Mouse (Mus musculus) thymus, postnatal 25 days (tissue): ENCODE measurements around the gene Gm11938.
"Not testable (repeated sequence)": the region's sequence is repeated elsewhere in the genome, so short reads cannot be mapped to it uniquely, and the experiment has no call there.

ENCODE experiments used
- DNase-seq: peaks from one replicate; pipeline ENCODE4 v3.0.0; 2022

Gm11938 gene

DNA sequence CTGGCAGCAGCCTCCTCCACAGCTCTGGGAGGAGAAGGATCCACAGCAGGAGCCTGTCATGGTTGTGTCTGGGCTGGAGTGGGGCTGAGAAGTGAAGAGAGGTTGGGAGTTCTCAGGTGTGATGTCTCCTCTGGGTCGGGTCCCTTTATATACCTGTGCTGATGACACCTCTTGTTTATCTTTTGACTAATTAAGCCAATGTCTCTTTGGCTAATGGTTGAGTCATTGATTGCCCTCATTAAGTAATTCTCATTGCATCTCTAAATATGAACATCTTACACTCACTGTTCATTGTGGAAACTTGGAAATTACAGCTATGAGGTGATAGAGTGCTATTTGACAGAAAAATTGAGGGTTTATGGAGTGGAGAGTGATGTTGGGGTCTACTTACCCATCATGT is at the start of gene Gm11938:
TSS of gene Gm11938 (minus strand) at position 101 of the 400 bp plus-strand sequence.
- not testable (repeated sequence) for DNase-seq

DNA sequence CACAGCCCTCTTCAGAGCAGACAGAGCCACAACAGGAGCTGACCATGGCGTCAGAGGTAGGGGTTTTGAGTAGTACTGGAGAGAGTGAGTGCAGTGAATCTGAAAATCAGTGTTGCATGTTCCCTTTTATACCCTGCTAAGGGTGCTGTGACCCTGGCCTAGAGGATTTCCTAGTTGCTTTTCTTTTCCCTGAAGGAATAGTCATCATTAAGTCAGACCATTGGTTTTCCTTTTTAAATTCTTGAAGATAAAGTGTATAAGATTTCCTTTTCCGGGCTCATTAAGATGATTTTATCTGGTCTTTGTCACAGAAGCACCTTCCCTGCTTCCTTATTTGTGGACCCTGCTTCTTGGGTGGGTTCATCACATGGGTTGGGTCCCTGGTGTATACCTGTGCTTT is 47.0 kb upstream of the Gm11938 start, which contains the start of gene Gm11555:
TSS of gene Gm11555 (minus strand) at position 101 of the 400 bp plus-strand sequence.
- DNase-seq: no peak

DNA sequence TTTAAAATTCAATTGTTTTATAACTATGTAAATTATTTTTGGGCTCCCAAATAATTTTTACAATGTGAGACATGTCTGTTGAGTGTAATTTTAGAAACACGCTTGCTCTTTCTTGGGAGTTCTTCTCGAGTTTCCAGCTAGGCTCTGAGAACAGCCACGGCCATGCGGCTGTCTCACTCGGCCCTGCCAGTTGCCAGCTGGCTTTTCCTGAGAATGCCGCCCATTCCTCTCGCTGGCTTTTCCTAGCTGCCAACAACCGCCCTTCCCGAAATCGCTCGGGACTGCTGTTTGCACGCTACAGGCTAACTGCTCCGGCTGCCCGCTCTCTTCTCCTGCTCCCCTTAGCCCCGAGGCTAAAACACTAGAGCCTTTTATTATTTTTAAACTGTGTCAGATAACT is 43.3 kb upstream of the Gm11938 start:
- DNase-seq: no peak

DNA sequence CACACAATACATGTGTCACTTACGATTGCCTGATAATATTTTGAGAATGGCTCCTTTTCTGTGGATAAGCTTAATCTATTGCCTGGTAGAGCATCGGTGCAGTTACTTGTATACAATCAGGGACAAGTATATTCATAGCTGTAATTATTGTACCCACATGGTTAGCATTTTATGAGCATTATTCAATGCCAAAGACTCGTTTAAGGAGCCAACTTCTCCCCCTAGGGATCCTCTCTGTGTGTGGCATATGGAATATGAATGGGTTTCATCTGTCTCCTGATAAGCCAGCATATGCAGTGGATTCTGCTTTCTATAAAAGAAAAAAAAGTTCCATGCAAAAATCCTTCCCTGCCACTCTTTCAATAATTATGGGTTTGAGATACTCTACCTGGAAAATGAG is 41.2 kb upstream of the Gm11938 start:
- no peak for DNase-seq

DNA sequence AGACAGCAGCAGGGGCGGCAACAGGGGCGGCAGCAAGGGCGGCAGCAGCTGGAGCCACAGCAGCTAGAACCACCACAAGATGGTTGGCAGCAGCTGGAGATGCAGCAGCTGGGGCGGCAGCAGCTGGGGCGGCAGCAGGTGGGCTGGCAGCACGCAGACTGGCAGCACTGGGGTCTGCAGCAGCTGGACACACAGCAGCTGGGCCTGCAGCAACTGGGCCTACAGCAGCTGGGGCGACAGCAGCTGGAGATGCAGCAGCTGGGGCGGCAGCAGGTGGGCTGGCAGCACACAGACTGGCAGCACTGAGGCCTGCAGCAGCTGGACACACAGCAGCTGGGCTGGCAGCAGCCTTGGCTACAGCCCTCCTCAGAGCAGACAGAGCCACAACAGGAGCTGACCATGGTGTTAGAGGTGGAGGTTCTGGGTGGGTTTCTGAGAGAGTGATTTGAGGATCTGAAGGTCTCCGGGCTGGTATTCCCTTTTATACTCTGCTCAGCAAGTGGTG is 40.6 kb upstream of the Gm11938 start, which contains the start of gene Krtap4-7:
TSS of gene Krtap4-7 (minus strand) at position 455 of the 505 bp plus-strand sequence.
- DNase-seq: not testable (repeated sequence)

DNA sequence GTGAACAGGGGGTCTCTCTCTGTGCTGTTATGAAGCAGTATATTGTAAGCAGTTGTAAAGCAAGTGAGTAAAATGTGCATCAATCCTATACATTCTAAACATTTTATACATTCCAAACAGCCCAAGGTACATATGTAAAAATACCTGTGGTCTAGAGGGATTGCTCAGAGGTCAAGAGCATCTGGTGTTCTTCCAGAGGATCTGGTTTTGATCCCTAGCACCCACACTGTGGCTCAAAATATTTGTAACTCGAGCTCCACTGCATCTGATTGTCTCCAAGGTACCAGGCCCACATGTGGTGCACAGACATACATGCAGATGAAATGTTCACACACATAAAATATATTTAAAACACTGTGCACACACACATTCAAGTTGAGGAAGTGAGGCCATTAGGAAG is 37.8 kb upstream of the Gm11938 start:
- no peak for DNase-seq

DNA sequence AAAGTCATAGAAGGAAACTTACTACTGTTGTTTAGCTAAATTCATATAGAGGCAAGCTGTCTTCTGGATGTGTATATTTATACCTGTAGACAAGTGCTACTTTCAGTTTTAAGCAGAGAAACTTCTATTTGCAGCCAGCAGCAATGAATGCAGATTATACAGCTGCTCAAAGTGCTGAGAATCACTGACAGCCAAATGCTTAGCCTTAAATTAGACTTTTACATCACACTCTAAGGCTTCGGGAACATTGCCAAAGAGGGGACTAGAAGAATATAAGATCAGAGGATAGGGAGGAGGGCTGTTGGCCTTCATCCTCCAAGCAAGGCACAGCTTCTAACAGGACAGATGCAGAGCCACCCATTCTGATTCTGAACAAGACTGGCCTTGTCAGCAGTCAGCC is 34.0 kb upstream of the Gm11938 start:
- DNase-seq: no peak

DNA sequence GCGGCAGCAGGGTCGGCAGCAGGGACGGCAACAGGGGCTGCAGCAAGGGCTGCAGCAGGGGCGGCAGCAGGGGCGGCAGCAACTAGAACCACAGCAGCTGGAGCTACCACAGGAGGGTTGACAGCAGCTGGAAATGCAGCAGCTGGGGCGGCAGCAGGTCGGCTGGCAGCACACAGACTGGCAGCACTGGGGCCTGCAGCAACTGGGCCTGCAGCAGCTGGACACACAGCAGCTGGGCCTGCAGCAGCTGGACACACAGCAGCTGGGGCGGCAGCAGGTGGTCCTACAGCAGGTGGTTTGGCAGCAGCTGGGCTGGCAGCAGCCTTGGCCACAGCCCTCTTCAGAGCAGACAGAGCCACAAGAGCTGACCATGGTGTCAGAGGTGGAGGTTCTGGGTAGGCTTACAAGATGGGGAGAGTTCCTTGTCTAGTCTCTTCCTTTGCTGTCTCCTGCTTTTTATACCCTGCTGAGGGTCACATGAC is 31.6 kb upstream of the Gm11938 start, which contains the start of gene Krtap4-2:
TSS of gene Krtap4-2 (minus strand) at position 432 of the 482 bp plus-strand sequence.
- DNase-seq: no peak

DNA sequence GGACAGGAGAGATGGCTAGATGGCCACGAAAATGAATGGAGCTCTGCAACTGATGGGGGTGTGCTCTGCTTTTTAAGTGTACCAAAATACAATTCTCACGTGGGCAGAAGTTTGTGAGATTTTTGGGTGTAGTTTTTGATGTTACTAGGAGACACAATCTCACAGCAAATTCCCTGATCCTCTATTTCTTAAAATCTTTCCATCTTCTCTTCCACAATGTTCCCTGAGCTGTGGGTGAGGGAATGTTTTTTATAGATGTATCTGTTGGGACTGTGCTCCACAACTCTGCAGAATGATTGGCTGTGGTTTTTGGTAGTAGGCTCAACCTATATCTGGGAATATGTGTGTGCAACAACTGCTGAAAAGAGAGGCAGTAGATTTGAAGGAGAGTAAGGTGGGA is 30.2 kb upstream of the Gm11938 start:
- DNase-seq: no peak

DNA sequence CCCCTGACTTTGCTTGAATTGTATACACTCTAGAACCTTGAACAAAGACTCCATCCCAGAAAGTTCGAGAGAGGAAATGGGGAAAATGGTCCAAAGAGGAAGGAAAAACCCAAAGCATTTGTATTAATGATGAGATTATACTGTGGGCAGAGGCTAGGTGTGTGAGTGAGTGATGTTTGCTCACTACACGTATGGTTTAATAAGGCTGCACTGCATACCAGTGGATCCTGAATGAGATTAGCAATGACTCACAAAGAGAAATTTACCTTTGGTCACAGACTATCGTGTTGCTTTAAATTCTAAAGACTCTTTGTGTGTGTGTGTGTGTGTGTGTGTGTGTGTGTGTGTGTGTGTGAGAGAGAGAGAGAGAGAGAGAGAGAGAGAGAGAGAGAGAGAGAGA is 27.8 kb upstream of the Gm11938 start:
- DNase-seq: no peak

DNA sequence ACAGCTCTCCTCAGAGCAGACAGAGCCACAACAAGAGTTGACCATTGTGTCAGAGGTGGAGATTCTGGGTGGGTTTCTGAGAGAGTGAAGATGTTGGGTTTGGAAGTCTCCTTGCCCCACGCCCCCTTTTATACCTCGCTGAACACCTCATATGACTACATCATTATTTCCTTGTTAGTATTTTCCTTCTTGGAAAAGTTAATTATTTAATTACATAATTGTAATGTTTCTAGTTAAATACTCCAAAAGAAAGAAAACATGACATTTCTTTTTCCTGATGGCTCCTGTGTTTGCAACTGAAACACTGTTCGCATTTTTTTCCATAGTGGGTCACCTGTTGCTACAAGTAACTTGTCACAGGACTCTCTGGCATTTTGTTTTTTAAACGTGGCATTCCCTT is 25.0 kb upstream of the Gm11938 start, which contains the start of gene Krtap4-1:
TSS of gene Krtap4-1 (minus strand) at position 101 of the 400 bp plus-strand sequence.
- no peak for DNase-seq

DNA sequence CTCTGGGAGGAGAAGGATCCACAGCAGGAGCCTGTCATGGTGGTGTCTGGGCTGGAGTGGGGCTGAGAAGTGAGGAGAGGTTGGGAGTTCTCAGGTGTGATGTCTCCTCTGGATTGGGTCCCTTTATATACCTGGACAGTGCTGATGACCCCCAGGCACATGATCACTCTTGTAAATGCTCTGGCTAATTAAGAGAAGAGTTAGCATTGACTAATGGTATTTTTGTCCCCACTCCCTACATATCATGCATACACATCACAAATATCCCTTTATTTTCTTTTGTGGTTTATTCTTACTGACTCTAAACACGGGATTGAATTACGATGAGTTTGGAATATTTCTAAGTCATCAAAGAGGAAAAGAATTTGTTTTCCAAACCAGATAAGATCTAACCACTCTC is 17.2 kb upstream of the Gm11938 start, which contains the start of gene Gm11562:
TSS of gene Gm11562 (minus strand) at position 101 of the 400 bp plus-strand sequence.
- no peak for DNase-seq

DNA sequence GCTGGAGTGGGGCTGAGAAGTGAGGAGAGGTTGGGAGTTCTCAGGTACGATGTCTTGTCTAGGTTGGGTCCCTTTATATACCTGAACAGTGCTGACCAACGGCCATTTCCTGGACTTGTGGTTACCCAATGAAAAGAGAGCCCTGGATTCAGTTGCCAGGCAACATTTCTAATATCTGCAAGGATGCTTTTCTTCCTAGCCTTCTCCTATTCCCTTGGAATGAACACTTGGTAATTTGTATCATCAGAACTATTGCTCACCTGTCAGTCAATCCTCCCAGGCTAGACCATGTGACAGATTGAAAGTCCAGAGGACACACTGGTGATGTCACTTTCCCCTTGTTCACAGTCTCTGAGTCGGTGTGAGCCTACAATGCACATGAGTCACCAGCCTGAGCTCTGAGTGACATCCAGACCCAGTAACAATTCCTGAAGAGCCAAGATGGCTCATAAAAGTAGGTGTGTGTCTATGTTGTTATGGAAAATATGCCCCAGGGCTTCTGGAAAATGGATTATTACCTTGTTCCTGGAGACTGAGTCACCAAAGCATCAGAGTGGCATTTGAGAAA is 11.8 kb upstream of the Gm11938 start, which contains the start of gene Krtap2-4:
TSS of gene Krtap2-4 (minus strand) at position 51 of the 568 bp plus-strand sequence.
- DNase-seq: no peak

DNA sequence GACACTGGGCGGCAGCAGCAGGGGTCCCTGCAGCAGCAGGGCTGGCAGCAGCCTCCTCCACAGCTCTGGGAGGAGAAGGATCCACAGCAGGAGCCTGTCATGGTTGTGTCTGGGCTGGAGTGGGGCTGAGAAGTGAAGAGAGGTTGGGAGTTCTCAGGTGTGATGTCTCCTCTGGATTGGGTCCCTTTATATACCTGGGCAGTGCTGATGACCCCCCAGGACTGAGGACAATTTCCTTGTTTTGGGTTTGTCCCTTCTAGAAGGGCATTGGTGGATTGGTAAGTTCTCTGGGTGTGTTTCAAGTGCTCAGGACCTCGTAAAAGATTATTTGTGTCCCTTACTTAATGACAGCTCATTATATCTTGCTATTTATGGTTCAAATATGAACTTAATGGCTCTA is 7.0 kb upstream of the Gm11938 start, which contains the start of gene Gm11937:
TSS of gene Gm11937 (minus strand) at position 101 of the 400 bp plus-strand sequence.
- not testable (repeated sequence) for DNase-seq

DNA sequence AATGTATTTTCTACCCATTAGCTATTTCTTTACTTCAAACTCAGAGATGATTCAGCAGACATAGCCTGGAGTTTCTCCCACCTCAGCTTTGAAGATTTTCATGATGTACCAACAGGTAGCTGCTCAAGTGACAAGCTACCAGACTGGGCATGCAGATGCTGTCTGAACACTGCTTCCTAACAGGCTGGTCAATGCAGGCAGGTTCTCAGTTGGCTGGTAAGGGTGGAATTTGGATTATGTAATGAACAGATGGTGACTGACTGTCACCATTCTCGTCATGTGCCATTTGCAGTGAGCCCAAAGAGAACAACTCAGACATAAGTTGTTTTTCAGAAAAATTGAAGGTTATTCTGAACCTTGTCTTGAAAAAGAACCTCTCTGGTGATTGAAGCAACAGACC is 6.0 kb upstream of the Gm11938 start:
- DNase-seq: no peak

DNA sequence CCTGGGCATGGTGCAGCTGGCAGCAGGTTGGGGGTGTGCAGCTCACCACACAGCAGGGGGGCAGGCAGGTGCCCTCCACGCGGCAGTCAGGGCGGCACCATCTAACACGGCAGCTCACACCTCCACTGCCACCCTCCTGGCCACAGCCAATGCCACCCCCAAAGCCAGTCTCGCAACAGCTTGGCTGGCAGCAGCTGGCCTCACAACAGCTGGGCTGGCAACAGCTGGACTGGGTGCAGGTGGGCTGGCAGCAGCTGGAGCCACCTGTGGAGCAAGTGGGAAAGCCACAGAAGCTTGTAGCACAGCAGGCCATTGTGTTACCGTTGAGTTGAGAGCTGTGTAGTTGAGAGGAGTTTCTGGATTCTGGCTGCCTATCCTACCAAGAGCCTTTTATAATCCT is 5.4 kb downstream of the Gm11938 start, which contains the start of gene Krtap9-3:
TSS of gene Krtap9-3 (minus strand) at position 364 of the 400 bp plus-strand sequence.
- DNase-seq: not testable (repeated sequence)

DNA sequence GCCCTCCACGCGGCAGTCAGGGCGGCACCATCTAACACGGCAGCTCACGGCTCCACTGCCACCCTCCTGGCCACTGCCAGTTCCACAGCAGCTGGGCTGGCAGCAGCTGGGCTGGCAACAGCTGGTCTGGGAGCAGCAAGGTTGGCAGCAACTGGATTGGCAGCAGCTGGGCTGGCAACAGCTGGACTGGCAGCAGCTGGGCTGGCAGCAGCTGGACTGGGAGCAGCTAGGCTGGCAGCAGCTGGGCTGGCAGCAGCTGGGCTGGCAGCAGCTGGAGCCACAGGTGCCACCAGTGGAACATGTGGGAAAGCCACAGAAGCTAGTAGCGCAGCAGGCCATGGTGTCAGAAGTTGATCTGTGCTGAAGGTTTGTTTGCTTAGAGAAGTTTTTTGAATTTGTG is 12.1 kb downstream of the Gm11938 start, which contains the start of gene Krtap1-3:
TSS of gene Krtap1-3 (minus strand) at position 359 of the 400 bp plus-strand sequence.
- no peak for DNase-seq

DNA sequence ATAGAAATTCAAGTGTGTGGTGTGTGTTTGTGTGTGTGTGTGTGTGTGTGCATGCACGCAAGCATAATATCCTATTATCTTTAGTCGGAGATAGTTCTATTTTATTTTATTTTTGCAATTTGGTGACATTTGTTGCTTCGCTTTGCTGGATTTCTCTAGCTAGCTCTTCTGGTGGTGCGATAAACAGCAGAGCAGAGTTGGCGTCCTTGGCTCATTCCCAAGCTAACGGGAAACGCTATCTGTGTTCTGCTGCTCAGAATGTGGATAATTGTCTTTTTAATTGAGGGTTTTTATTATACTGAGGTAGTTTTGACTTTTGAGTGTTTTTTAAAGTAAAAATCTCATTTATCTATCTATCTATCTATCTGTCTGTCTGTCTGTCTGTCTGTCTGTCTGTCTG is 18.0 kb downstream of the Gm11938 start:
- no peak for DNase-seq

DNA sequence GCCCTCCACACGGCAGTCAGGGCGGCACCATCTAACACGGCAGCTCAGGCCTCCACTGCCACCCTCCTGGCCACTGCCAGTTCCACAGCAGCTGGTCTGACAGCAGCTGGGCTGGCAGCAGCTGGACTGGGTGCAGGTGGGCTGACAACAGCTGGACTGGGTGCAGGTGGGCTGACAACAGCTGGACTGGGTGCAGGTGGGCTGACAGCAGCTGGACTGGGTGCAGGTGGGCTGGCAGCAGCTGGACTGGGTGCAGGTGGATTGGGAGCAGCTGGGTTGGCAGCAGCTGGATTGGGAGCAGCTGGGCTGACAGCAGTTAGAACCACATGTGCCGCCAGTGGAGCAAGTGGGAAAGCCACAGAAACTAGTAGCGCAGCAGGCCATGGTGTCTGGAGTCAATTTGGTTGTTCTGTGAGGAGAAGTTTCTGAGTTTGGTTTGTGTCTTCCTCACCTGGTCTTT is 19.8 kb downstream of the Gm11938 start, which contains the start of gene Krtap1-4:
TSS of gene Krtap1-4 (minus strand) at position 410 of the 460 bp plus-strand sequence.
- DNase-seq: no peak

DNA sequence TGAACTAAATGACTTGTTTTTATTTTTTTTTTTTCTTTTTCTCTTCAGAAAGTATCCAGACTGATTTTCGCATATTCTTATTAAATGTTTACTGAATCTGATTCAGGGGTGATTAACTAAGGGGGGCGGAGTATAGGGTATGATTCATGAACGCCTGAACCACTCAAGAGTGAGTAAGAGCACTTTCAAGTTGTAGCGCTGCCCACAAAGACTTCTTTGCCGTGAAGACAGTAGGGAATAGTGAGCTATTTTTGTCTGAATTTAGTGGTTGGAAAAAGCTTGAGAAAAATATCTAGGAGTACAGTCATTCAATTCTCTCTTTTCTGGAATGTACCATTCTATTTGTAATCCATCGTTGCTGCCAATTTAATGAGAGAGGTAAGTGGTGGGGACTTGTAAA is 21.5 kb downstream of the Gm11938 start:
- no peak for DNase-seq

DNA sequence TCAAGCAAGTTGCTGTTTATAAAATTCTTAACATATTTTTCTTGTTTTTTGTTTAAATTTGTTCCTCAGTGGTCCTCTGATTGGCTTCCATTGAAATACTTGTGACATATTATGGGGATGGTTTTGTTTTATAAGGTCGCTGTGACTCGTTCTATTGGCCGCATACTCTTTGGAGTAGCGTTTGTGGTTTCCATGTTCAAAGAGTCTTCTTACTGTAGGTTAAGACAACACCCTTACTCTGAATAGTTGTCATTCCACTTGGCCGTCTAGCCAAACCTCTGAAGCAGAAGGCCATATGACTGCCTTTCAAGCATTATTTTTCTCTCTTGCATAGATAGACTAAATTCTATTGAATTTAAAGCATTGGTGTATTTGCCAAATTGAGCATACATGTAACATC is 22.1 kb downstream of the Gm11938 start:
- DNase-seq: no peak

DNA sequence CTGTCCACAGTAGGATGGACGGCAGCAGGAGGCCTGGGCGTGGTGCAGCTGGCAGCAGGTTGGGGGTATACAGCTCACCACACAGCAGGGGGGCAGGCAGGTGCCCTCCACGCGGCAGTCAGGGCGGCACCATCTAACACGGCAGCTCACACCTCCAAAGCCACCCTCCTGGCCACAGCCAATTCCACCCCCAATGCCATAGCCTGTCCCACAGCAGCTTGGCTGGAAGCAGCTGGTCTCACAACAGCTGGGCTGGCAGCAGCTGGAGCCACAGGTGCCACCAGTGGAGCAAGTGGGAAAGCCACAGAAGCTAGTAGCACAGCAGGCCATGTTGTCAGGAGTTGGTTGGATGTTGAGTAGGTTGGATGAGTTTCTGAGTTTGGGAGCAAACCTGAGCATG is 22.5 kb downstream of the Gm11938 start, which contains the start of gene Krtap1-5:
TSS of gene Krtap1-5 (minus strand) at position 381 of the 400 bp plus-strand sequence.
- DNase-seq: no peak

DNA sequence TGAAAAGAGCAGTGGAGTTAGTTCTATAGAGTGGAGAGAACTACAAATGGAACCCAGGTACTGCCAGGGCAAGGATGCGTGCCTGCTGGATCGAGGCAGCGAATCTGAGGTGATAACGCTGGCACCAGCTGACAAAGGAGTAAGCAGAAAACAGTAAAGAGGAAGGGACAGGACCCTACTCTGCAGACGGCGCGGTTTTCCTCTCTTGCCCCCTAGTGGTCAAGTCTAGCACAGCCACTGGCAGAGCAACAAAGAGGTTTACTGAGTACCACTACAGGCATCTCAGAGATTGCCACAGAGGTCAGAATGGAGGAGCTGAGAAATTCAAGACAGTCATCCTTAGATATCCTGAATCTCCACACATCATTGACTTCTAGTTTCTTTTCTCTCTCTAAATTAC is 29.0 kb downstream of the Gm11938 start:
- peak; percentile 62 for DNase-seq

DNA sequence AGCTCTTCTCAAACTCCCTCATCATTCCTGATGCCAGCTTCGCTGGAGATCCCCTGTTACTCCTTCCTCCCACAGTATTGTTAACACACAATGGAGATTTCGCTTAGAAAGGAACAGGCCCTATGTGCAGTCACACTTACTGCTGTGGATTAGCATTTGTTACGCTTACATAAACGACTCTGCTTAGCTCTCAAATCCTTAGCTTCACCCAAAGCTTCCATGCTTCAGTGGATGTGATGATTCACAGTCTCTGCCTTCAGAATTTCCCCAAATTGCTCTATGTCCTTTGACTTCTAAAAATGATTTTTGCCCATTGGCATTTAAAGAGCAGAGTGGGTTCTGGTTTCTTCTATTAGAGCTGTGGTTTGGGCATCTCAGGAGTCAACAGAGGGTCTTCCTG is 29.9 kb downstream of the Gm11938 start:
- DNase-seq: no peak
